Mouse (Mus musculus): ENCODE results near the gene Il31ra. TPM values are rescaled to one million over a fixed set of nuclear protein-coding genes. Genes with fewer than 3 reads are reported as not detected.

The Il31ra gene
- polyA plus RNA-seq, 1 experiment from 2014 or later = 0.10 TPM

GRCm38 (mm10) chr13:112500027-112500426, 94.1 kb downstream of the Il31ra start:
- 92% methylated on average over 4 of the region's 4 CpGs for WGBS
- H3K9ac ChIP-seq = no peak overlapping the region
- H3K36me3 ChIP-seq = peaks cover 91% of the 10 kb centered on the region

GRCm38 (mm10) chr13:112494590-112494989, 99.6 kb downstream of the Il31ra start:
- Histone ChIP-seq H3K9me3 (replicated peaks) (no peaks in the 10 kb centered on the region), H3K4me1 (no peaks in the 10 kb centered on the region), H3K27me3 (no peaks in the 10 kb centered on the region), H3K4me2 (no peak overlapping the region), H3K27ac (no peak overlapping the region), H3K9ac (no peak overlapping the region), H3K36me3 (peaks cover 81% of the 10 kb centered on the region), H3K4me3 (replicated peaks) (no peak overlapping the region)
- no peak for ATAC-seq (replicated peaks; ENCODE audit: low FRiP score)
- WGBS = 93% methylated on average over 12 of the region's 12 CpGs

More at GRCm38 (mm10) chr13:112500027-112500426, 94.1 kb downstream of the Il31ra start:
- H3K27ac ChIP-seq = no peak overlapping the region
- no peaks in the 10 kb centered on the region for H3K27me3 ChIP-seq
- no peak overlapping the region for H3K4me2 ChIP-seq
- no peak for ATAC-seq (replicated peaks; ENCODE audit: low FRiP score)
- no peak overlapping the region for H3K4me3 ChIP-seq (replicated peaks)
- no peaks in the 10 kb centered on the region for H3K9me3 ChIP-seq (replicated peaks)
- H3K4me1 ChIP-seq = no peaks in the 10 kb centered on the region

- Histone ChIP-seq H3K36me3 (peaks cover 77% of the 10 kb centered on the region), H3K4me1 (no peaks in the 10 kb centered on the region), H3K27me3 (no peaks in the 10 kb centered on the region), H3K4me2 (no peak overlapping the region), H3K27ac (no peak overlapping the region), H3K4me3 (replicated peaks) (no peak overlapping the region), H3K9ac (no peak overlapping the region), H3K9me3 (replicated peaks) (no peaks in the 10 kb centered on the region)
- 88% methylated on average over 1 of the region's 1 CpGs for WGBS
- ATAC-seq (replicated peaks; ENCODE audit: low FRiP score) = no peak
Measured at GRCm38 (mm10) chr13:112492285-112492678, 101.9 kb downstream of the Il31ra start.

GRCm38 (mm10) chr13:112491636-112492284, 102.4 kb downstream of the Il31ra start:
- no peak overlapping the region for H3K9ac ChIP-seq
- H3K4me2 ChIP-seq = no peak overlapping the region
- H3K27me3 ChIP-seq = no peaks in the 10 kb centered on the region
- no peaks in the 10 kb centered on the region for H3K9me3 ChIP-seq (replicated peaks)
- no peak overlapping the region for H3K27ac ChIP-seq
- H3K4me1 ChIP-seq = no peaks in the 10 kb centered on the region
- H3K4me3 ChIP-seq (replicated peaks) = no peak overlapping the region
- no peak for ATAC-seq (replicated peaks; ENCODE audit: low FRiP score)
- peaks cover 76% of the 10 kb centered on the region for H3K36me3 ChIP-seq
- WGBS = 55% methylated on average over 14 of the region's 14 CpGs

GRCm38 (mm10) chr13:112490036-112490435, 104.1 kb downstream of the Il31ra start:
- Histone ChIP-seq H3K9ac (no peak overlapping the region), H3K27ac (no peak overlapping the region), H3K27me3 (no peaks in the 10 kb centered on the region), H3K36me3 (peaks cover 77% of the 10 kb centered on the region), H3K4me3 (replicated peaks) (no peak overlapping the region), H3K9me3 (replicated peaks) (no peaks in the 10 kb centered on the region), H3K4me1 (no peaks in the 10 kb centered on the region), H3K4me2 (no peak overlapping the region)
- WGBS = 92% methylated on average over 3 of the region's 3 CpGs
- no peak for ATAC-seq (replicated peaks; ENCODE audit: low FRiP score)

- Histone ChIP-seq H3K27ac (no peak overlapping the region), H3K9me3 (replicated peaks) (no peaks in the 10 kb centered on the region), H3K4me2 (no peak overlapping the region), H3K9ac (no peak overlapping the region), H3K4me1 (no peaks in the 10 kb centered on the region), H3K27me3 (no peaks in the 10 kb centered on the region), H3K4me3 (replicated peaks) (no peak overlapping the region), H3K36me3 (peaks cover 87% of the 10 kb centered on the region)
- no peak for ATAC-seq (replicated peaks; ENCODE audit: low FRiP score)
- 97% methylated on average over 5 of the region's 5 CpGs for WGBS
Measured at GRCm38 (mm10) chr13:112486676-112487075, 107.5 kb downstream of the Il31ra start.

- Histone ChIP-seq H3K4me3 (replicated peaks) (no peak overlapping the region), H3K27me3 (no peaks in the 10 kb centered on the region), H3K9ac (no peak overlapping the region), H3K4me2 (no peak overlapping the region), H3K36me3 (peaks cover 88% of the 10 kb centered on the region), H3K9me3 (replicated peaks) (no peaks in the 10 kb centered on the region), H3K4me1 (no peaks in the 10 kb centered on the region), H3K27ac (no peak overlapping the region)
- ATAC-seq (replicated peaks; ENCODE audit: low FRiP score) = no peak
- 96% methylated on average over 5 of the region's 5 CpGs for WGBS
Measured at GRCm38 (mm10) chr13:112486236-112486635, 107.9 kb downstream of the Il31ra start.

GRCm38 (mm10) chr13:112483015-112483414, 111.1 kb downstream of the Il31ra start:
- Histone ChIP-seq H3K9me3 (replicated peaks) (no peaks in the 10 kb centered on the region), H3K9ac (no peak overlapping the region), H3K36me3 (peaks cover 73% of the 10 kb centered on the region), H3K27ac (no peak overlapping the region), H3K4me1 (no peaks in the 10 kb centered on the region), H3K4me2 (no peak overlapping the region), H3K27me3 (no peaks in the 10 kb centered on the region), H3K4me3 (replicated peaks) (no peak overlapping the region)
- 83% methylated on average over 7 of the region's 7 CpGs for WGBS
- no peak for ATAC-seq (replicated peaks; ENCODE audit: low FRiP score)

- WGBS = 93% methylated on average over 5 of the region's 5 CpGs
- H3K27ac ChIP-seq = no peak overlapping the region
- no peak overlapping the region for H3K4me2 ChIP-seq
- H3K4me3 ChIP-seq (replicated peaks) = no peak overlapping the region
- no peaks in the 10 kb centered on the region for H3K4me1 ChIP-seq
- no peaks in the 10 kb centered on the region for H3K27me3 ChIP-seq
- no peak overlapping the region for H3K9ac ChIP-seq
- peaks cover 70% of the 10 kb centered on the region for H3K36me3 ChIP-seq
- H3K9me3 ChIP-seq (replicated peaks) = no peaks in the 10 kb centered on the region
- ATAC-seq (replicated peaks; ENCODE audit: low FRiP score) = no peak
Measured at GRCm38 (mm10) chr13:112482525-112482924, 111.6 kb downstream of the Il31ra start.

GRCm38 (mm10) chr13:112479926-112480325, 114.2 kb downstream of the Il31ra start:
- peaks cover 63% of the 10 kb centered on the region for H3K36me3 ChIP-seq
- H3K4me2 ChIP-seq = no peak overlapping the region
- no peak overlapping the region for H3K4me3 ChIP-seq (replicated peaks)
- no peak for ATAC-seq (replicated peaks; ENCODE audit: low FRiP score)
- H3K9me3 ChIP-seq (replicated peaks) = no peaks in the 10 kb centered on the region
- no peaks in the 10 kb centered on the region for H3K4me1 ChIP-seq
- 93% methylated on average over 15 of the region's 15 CpGs for WGBS
- H3K27me3 ChIP-seq = no peaks in the 10 kb centered on the region
- H3K9ac ChIP-seq = no peak overlapping the region
- H3K27ac ChIP-seq = no peak overlapping the region

GRCm38 (mm10) chr13:112479032-112479431, 115.1 kb downstream of the Il31ra start:
- H3K4me1 ChIP-seq = no peaks in the 10 kb centered on the region
- H3K36me3 ChIP-seq = peaks cover 55% of the 10 kb centered on the region
- no peaks in the 10 kb centered on the region for H3K9me3 ChIP-seq (replicated peaks)
- H3K27me3 ChIP-seq = no peaks in the 10 kb centered on the region
- H3K4me2 ChIP-seq = no peak overlapping the region
- H3K4me3 ChIP-seq (replicated peaks) = no peak overlapping the region
- WGBS = 82% methylated on average over 7 of the region's 7 CpGs
- no peak for ATAC-seq (replicated peaks; ENCODE audit: low FRiP score)
- H3K9ac ChIP-seq = no peak overlapping the region
- no peak overlapping the region for H3K27ac ChIP-seq

GRCm38 (mm10) chr13:112473757-112474755, 120.1 kb downstream of the Il31ra start:
- H3K9me3 ChIP-seq (replicated peaks) = no peaks in the 10 kb centered on the region
- peaks cover 18% of the 10 kb centered on the region for H3K36me3 ChIP-seq
- 0 out of 2 replicates have a peak, but pooled peaks cover 3% of the 10 kb centered on the region for H3K4me1 ChIP-seq
- no peak overlapping the region for H3K4me2 ChIP-seq
- H3K27ac ChIP-seq = no peak overlapping the region
- no peaks in the 10 kb centered on the region for H3K27me3 ChIP-seq
- 62% methylated on average over 21 of the region's 21 CpGs for WGBS
- ATAC-seq (replicated peaks; ENCODE audit: low FRiP score) = no peak
- no peak overlapping the region for H3K9ac ChIP-seq
- no peak overlapping the region for H3K4me3 ChIP-seq (replicated peaks)
